Mouse (Mus musculus) cerebral cortex, adult 2 months (tissue): ENCODE measurements around the gene Ndufb5.

ENCODE experiments used
- WGBS: fragments of 180-500 bp; shearing (Covaris S2); methylation state at CpG from one replicate; pipeline ENCODE4 v1.1.7; 2018; 5-methylcytosine and 5-hydroxymethylcytosine counted together

Ndufb5 gene

DNA sequence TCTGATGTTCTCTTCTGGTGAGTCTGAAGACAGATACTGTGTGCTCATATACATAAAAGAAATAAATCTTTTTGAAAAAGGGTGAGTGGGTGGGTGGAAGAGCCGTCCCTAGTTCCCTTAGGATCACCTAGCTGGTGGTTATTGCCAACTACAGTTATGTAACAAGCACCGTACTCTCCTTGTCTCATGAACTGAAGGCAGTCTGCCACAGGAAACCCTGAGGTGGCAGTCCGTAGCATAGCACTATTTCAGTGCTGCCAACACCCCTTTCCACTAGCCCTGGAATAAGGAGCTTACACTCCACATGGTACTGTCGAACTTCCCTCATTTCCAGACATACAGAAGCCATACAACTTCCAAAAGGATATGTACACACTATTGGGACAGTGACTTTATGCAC lies 8.9 kb upstream of the Ndufb5 start:
- 42% methylated on average over 4 of the region's 4 CpGs for WGBS

- WGBS = under 1% methylated on average over 31 of the region's 31 CpGs
These were observed 424 bp downstream of the Ndufb5 start, which contains the start of gene Mrpl47 for GRCm38 (mm10) chr3:32737172-32737655. Mrpl47 (minus strand) TSS chr3:32737605.

DNA sequence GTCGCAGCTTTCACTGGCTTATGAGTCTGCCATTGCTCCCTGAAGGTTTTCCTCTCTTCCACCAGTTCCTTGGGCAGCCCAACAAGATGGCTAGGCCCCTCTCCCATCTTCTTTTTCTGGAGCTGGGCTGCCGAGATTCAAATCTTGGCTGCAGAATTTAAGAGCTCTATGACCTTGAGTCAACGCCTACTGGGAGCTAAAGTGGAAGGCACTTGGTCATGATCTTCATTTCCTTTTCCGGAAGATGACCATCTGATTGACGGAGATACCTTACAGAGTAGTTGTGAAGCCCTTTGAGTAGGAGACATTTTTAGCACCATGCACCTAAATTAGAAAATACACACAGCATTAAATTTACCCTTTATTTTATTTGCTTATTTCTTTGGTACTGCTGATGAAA lies 1.8 kb downstream of the Ndufb5 start:
- WGBS = 90% methylated on average over 5 of the region's 5 CpGs

GRCm38 (mm10) chr3:32742276-32742780 lies 5.5 kb downstream of the Ndufb5 start:
- WGBS = 88% methylated on average over 2 of the region's 2 CpGs

GRCm38 (mm10) chr3:32745001-32745400 lies 8.2 kb downstream of the Ndufb5 start:
- 85% methylated on average over 6 of the region's 6 CpGs for WGBS

- WGBS = 44% methylated on average over 9 of the region's 9 CpGs
These were observed 11.6 kb downstream of the Ndufb5 start for GRCm38 (mm10) chr3:32748384-32748783.

GRCm38 (mm10) chr3:32749820-32750579 lies 13.2 kb downstream of the Ndufb5 start:
- WGBS = 51% methylated on average over 4 of the region's 4 CpGs

DNA sequence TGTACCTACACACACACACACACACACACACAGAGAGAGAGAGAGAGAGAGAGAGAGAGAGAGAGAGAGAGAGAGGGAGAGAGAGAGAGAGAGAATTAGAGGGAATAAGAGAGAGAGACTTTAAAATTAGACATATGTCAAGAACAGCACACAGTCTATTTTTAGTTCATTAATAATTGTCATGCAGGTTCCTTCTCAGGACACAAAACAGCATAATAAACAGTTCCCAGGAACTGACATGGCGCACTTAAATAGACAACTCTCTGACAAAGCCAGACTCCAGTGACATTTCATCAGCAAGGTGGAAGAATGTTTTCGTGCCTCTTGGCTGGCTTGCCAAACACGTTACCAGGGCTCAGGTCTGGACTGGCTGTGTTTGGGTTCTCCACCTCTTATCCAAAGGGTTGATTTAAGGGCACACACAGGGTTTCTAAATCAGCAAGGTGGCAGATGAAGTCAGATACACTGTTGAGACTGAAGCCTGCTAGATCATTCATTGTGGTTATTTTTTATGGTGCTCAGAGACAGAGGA lies 17.7 kb downstream of the Ndufb5 start:
- WGBS = 93% methylated on average over 3 of the region's 3 CpGs

DNA sequence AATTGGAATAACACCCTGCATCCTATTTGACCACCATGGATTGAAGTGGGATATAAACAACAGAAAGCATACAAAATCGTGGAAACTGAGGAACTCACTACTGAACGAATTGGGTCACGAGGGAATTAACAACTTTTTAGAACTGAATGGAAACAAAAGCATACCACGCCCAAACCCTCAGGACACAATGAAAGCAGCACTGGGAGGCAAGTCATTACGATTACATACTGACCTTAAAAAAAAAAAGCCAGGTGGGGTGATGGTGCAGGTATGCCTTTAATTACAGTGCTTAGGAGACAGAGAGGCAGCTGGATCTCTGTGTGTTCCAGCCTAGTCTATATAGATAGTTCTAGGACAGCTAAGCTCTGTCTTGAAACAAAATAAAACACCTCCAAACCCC lies 22.4 kb downstream of the Ndufb5 start:
- WGBS = 73% methylated on average over 5 of the region's 5 CpGs

- 72% methylated on average over 8 of the region's 8 CpGs for WGBS
These were observed 26.2 kb downstream of the Ndufb5 start for GRCm38 (mm10) chr3:32762962-32763361.

DNA sequence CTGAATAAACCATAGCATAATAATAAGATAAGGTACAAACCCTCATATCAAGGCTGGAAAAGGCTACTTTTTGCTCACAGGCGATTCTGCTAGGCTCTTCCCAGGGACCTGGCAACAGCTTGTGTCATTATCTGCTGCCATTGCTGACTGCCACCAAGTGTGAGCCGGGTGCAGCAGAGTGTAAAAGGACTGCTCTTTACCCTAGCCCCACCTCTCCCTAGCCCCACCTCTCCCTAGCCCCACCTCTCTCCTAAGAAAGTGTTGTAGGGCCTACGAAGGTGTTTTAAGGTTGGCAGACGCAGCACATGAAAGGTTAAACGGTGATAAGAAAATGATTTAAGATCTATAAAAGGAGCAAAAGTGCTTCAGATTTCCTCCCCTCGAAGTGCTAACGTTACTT lies 27.1 kb downstream of the Ndufb5 start:
- 71% methylated on average over 7 of the region's 7 CpGs for WGBS

DNA sequence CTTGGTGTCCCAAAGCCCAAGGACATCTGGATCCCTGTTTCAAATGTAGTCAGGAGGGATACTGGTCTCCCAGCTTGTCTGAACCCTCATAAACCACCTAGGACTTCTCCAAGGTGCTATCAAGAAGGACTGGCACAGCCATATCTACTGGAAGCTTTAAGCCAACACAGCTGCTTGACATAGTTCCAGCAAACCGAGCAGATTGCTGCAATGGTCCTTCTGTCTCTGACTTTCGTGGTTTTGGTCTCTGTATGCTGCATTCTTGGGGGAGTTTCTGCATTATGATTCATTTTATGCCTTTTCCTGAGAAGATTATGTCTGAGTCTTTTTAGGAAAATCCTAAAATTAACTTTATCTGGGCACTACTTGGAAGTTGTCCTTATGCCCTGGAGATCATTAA lies 34.0 kb downstream of the Ndufb5 start:
- WGBS = 65% methylated on average over 2 of the region's 2 CpGs
